Comparison of ENCODE assay signal across 8 mouse cellular contexts in genomic region chr15:81480977-81481379, GRCm38 (mm10). TPM values are rescaled to one million over a fixed set of nuclear protein-coding genes. Genes with fewer than 3 reads are reported as not detected.
DNase-seq lines count a peak whose midpoint lies in the region; ATAC-seq and TF ChIP-seq lines count a peak whose summit lies in the region.

No protein-coding gene starts in this region.

- H3K36me3 ChIP-seq in forebrain, postnatal 0 days (ENCODE audit: insufficient read depth): 0 out of 2 replicates have a peak, but pooled peaks cover 1% of the 10 kb centered on the region
- no peaks in the 10 kb centered on the region for H3K36me3 ChIP-seq in intestine, postnatal 0 days (ENCODE audit: control insufficient read depth, insufficient read depth)
- H3K36me3 ChIP-seq in neural tube, embryonic 13.5 days: peaks cover 4% of the 10 kb centered on the region; the same call in 1 of the 2 replicates

- no peaks in the 10 kb centered on the region for H3K9me3 ChIP-seq in forebrain, postnatal 0 days (ENCODE audit: low read length)
- no peaks in the 10 kb centered on the region for H3K9me3 ChIP-seq in intestine, postnatal 0 days (ENCODE audit: control insufficient read depth)
- H3K9me3 ChIP-seq in neural tube, embryonic 13.5 days: no peaks in the 10 kb centered on the region

- DNase-seq in right cerebral cortex, adult 18-20 months: peak; percentile 39
- no peak for DNase-seq in right cerebral cortex, postnatal 25 days
- peak; percentile 50 for DNase-seq in cerebellum, adult 8-10 months
- no peak for DNase-seq in forebrain, postnatal 0 days
- DNase-seq in lung, adult 18-20 months: peak; percentile 77 to 83
- DNase-seq in ovary, postnatal 10 days (ENCODE audit: low spot score): no peak

- 22% methylated on average over 13 of the region's 13 CpGs for WGBS in forebrain, postnatal 0 days
- 10% methylated on average over 13 of the region's 13 CpGs for WGBS in intestine, postnatal 0 days
- 19% methylated on average over 13 of the region's 13 CpGs for WGBS in neural tube, embryonic 13.5 days

- peak overlapping the region; percentile 21 for H3K4me3 ChIP-seq in forebrain, postnatal 0 days (ENCODE audit: low read depth, low read length)
- peak overlapping the region; percentile 36 for H3K4me3 ChIP-seq in intestine, postnatal 0 days (ENCODE audit: low read depth, low read length)
- H3K4me3 ChIP-seq in neural tube, embryonic 13.5 days: peak overlapping the region; percentile 23

- no peaks in the 10 kb centered on the region for H3K4me1 ChIP-seq in forebrain, postnatal 0 days (ENCODE audit: insufficient read depth)
- no peaks in the 10 kb centered on the region for H3K4me1 ChIP-seq in intestine, postnatal 0 days (replicated peaks; ENCODE audit: control insufficient read depth, insufficient read depth, low read length)
- H3K4me1 ChIP-seq in neural tube, embryonic 13.5 days (replicated peaks): no peaks in the 10 kb centered on the region

- no peak for TF ChIP-seq CTCF in forebrain, postnatal 0 days (IDR thresholded peaks at IDR 0.05; ENCODE audit: low read depth)
- no peak for TF ChIP-seq CTCF in intestine, postnatal 0 days (IDR thresholded peaks at IDR 0.05; ENCODE audit: low read depth)

- peak overlapping the region; percentile 42 for H3K4me2 ChIP-seq in forebrain, postnatal 0 days (ENCODE audit: low read depth)
- peak overlapping the region; percentile 67 for H3K4me2 ChIP-seq in intestine, postnatal 0 days (replicated peaks; ENCODE audit: low read depth)
- H3K4me2 ChIP-seq in neural tube, embryonic 13.5 days: peak overlapping the region; percentile 52

- ATAC-seq in forebrain, postnatal 0 days: no peak
- peak; percentile 78 for ATAC-seq in intestine, postnatal 0 days
- no peak for ATAC-seq in neural tube, embryonic 13.5 days (ENCODE audit: low read depth)

- H3K9ac ChIP-seq in forebrain, postnatal 0 days: no peak overlapping the region
- 0 out of 2 replicates have a peak overlapping the region, but pooled peaks have one; percentile 22 for H3K9ac ChIP-seq in intestine, postnatal 0 days (ENCODE audit: low read depth, low read length)
- 0 out of 2 replicates have a peak overlapping the region, but pooled peaks have one; percentile 26 for H3K9ac ChIP-seq in neural tube, embryonic 13.5 days

- H3K27me3 ChIP-seq in forebrain, postnatal 0 days (ENCODE audit: insufficient read depth, low read length): no peaks in the 10 kb centered on the region
- no peaks in the 10 kb centered on the region for H3K27me3 ChIP-seq in intestine, postnatal 0 days (replicated peaks; ENCODE audit: control insufficient read depth, insufficient read depth, low read length)
- peaks cover 5% of the 10 kb centered on the region; the same call in 1 of the 2 replicates for H3K27me3 ChIP-seq in neural tube, embryonic 13.5 days

- H3K27ac ChIP-seq in forebrain, postnatal 0 days (ENCODE audit: low read depth, low read length): no peak overlapping the region
- no peak overlapping the region for H3K27ac ChIP-seq in intestine, postnatal 0 days (ENCODE audit: low read depth, low read length)
- no peak overlapping the region for H3K27ac ChIP-seq in neural tube, embryonic 13.5 days (replicated peaks)

RNA-seq across cellular contexts. Expression of gene Rbx1, which starts 14.9 kb away (rescaled TPM):
- 193 and 223 TPM in 2 replicates for total RNA-seq in forebrain, postnatal 0 days (2014; rRNA removed)
- polyA plus RNA-seq in forebrain, postnatal 0 days (2015; fragmentation: Nextera tagmentation; extraction: Ambion mirVana): 446 and 469 TPM in 2 replicates
- polyA plus RNA-seq in intestine, postnatal 0 days (2015; fragmentation: Nextera tagmentation; extraction: Ambion mirVana): 408 and 432 TPM in 2 replicates
- polyA plus RNA-seq in neural tube, embryonic 13.5 days (2015; fragmentation: Nextera tagmentation; extraction: Ambion mirVana): 484 and 496 TPM in 2 replicates

Comparison
In these comparisons a context has a peak if more than half of its experiments do, and no peak if none do; other contexts are left out.
1. DNase-seq: peak in right cerebral cortex, adult 18-20 months (single experiment), cerebellum, adult 8-10 months (single experiment) and lung, adult 18-20 months (2 of 2); none in right cerebral cortex, postnatal 25 days (single experiment), forebrain, postnatal 0 days (single experiment) and ovary, postnatal 10 days (single experiment).
2. Peak in every context shown above with its lines, with median percentiles within 50 percentile points of each other: H3K4me2 ChIP-seq and H3K4me3 ChIP-seq.